Mouse (Mus musculus): Measurements from ENCODE around the gene Fktn.

DNA sequence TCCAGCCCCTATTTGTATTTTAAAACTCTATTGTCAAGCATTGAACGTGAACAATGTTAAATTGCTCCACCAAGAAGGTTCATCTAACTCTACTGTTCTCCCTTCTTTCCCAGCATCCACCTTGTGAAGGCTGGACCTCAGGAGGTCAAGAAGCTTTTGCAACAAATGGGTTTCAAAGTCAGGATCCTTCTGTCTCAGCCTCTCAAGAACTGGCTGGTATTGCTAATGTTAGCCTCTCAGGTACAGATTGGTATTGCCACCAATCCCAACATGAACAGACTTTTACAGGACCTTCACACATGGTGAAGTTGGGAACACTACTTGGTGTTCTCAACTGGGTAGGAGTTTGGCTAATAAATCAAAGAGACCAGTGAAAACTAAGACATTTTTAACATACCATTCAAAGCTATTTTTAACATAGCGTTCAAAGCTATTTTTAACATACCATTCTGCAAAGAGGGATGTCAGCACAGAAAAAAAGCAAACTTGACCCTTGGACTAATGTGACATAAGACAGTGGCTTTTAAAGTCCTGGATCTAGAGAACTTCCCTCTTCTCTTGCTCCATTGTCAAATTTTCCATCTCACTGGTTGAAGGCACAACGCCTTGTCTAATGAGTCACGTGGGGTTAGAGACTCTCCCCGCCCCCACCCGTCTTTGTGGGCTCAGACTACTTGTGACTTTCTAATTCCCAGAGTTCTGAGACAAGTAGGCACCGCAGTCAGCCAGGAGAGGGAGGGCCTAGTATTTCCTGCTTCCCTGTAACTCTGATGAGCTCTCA, 85.3 kb downstream of the Fktn start:
- TF ChIP-seq POLR2A (IDR thresholded peaks at IDR 0.05; ENCODE audit: extremely low read depth, insufficient read depth, low read length) = no peak
- TF ChIP-seq CTCF (IDR thresholded peaks at IDR 0.05; ENCODE audit: low read depth, low read length) = no peak

Measured in liver, adult 2 months (tissue).